Mouse (Mus musculus): ENCODE data around the gene Pkd1l1. TPM values are rescaled to one million over a fixed set of nuclear protein-coding genes. Genes with fewer than 3 reads are reported as not detected.

Gene Pkd1l1
- polyA plus RNA-seq, 1 experiment from 2014 or later = 0.19 TPM

DNA sequence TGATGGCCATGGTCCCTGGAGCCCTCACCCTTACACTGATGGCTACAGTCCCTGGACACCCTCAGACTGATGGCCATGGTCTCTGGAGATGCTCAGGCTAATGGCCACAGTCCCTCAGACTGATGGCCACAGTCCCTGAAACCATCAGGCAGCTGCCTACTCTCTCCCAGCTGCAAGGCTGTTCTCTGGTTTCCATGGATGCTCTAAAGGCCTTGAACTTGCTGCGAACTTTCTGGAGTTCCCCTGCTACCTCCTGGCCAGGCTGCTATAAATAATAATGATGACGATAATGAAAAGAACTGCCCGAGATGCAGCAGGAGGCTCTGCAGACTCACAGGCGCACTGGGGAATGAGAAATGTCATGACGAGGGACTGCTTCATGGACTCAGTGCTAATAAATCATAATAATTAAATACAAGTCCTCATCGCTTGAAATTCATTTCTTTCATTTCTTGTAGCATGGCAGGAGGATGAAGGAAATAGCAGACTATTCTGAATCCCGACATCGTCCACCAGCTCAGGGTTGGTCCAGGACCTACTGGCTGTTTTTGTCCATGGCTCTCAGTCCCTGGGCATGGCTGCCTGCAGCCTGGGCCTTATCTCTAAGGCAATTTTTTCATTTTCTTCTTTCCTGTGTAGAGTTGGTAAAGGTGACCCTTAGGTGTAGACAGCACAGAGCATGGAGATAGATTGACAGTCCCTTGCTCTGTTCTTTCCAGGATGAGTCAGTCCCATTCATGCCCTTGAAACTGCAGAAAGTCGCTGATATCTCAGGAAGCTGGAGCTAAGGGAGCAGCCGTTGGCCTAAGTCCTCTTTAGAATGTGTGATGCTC lies 191.5 kb downstream of the Pkd1l1 start:
- no peak overlapping the region; the same call in 1 of the 2 replicates for H3K27ac ChIP-seq (replicated peaks)
- WGBS = 33% methylated on average over 10 of the region's 10 CpGs
- DNase-seq (ENCODE audit: low spot score) (no peak), ATAC-seq (ENCODE audit: low FRiP score, low TSS enrichment) (peak; percentile 68; the same call in 1 of the 2 replicates)
- TF ChIP-seq CTCF (IDR thresholded peaks at IDR 0.05; ENCODE audit: low read depth) (no peak), EP300 (optimal IDR thresholded peaks at IDR 0.05) (no peak)
- peaks cover 5% of the 10 kb centered on the region; the same call in 1 of the 2 replicates for H3K4me1 ChIP-seq (replicated peaks; ENCODE audit: control insufficient read depth, insufficient read depth)
- H3K27me3 ChIP-seq (ENCODE audit: control insufficient read depth, insufficient read depth, low read length) = no peaks in the 10 kb centered on the region
- H3K36me3 ChIP-seq (ENCODE audit: control insufficient read depth, insufficient read depth, low read length) = no peaks in the 10 kb centered on the region
- no peaks in the 10 kb centered on the region for H3K9me3 ChIP-seq (ENCODE audit: control insufficient read depth, low read length)
- no peak overlapping the region for H3K9ac ChIP-seq (ENCODE audit: low read length)
- H3K4me2 ChIP-seq (replicated peaks; ENCODE audit: low read depth) = no peak overlapping the region
- H3K4me3 ChIP-seq (ENCODE audit: low read depth, low read length) = no peak overlapping the region

DNA sequence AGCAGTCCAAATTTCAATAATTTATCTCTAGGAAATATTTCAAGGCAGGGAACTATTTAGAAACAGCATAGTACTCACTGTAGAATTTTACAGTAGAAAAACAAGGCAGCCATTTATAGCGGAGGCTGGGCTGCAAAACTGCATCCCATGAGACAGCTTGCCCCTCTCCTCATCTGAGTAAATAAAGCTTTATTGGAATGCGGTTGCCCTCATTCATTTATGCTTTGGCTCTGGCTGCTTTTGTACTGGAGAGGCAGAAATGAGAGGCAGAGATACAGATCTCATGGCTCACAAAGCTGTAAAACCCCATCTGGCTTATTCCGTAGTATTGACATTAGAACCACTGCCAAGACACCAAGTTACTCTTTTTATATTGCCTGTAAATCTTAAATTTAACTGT lies 193.6 kb downstream of the Pkd1l1 start:
- H3K9ac ChIP-seq (ENCODE audit: low read length) = no peak overlapping the region
- TF ChIP-seq EP300 (optimal IDR thresholded peaks at IDR 0.05) (no peak), CTCF (IDR thresholded peaks at IDR 0.05; ENCODE audit: low read depth) (no peak)
- H3K4me3 ChIP-seq (ENCODE audit: low read depth, low read length) = no peak overlapping the region
- DNase-seq (ENCODE audit: low spot score) = no peak
- H3K9me3 ChIP-seq (ENCODE audit: control insufficient read depth, low read length) = no peaks in the 10 kb centered on the region
- no peak overlapping the region for H3K27ac ChIP-seq (replicated peaks)
- no peaks in the 10 kb centered on the region for H3K27me3 ChIP-seq (ENCODE audit: control insufficient read depth, insufficient read depth, low read length)
- no peak overlapping the region for H3K4me2 ChIP-seq (replicated peaks; ENCODE audit: low read depth)
- WGBS = 41% methylated on average over 3 of the region's 3 CpGs
- peaks cover 5% of the 10 kb centered on the region; the same call in 1 of the 2 replicates for H3K4me1 ChIP-seq (replicated peaks; ENCODE audit: control insufficient read depth, insufficient read depth)
- H3K36me3 ChIP-seq (ENCODE audit: control insufficient read depth, insufficient read depth, low read length) = no peaks in the 10 kb centered on the region
- ATAC-seq (ENCODE audit: low FRiP score, low TSS enrichment) = no peak

Other genes starting within 250 kb of the Pkd1l1 start
- 5.1 and 5.8 TPM in 2 replicates for gene Hus1, start 37.9 kb upstream of the Pkd1l1 start, polyA plus RNA-seq (2015; fragmentation: Nextera tagmentation; extraction: Ambion mirVana)
- gene Gm11992, start 75.3 kb upstream of the Pkd1l1 start, polyA plus RNA-seq (2015; fragmentation: Nextera tagmentation; extraction: Ambion mirVana) = 3.7 and 3.8 TPM in 2 replicates
- 2.4 and 2.6 TPM in 2 replicates for gene Sun3, start 75.7 kb upstream of the Pkd1l1 start, polyA plus RNA-seq (2015; fragmentation: Nextera tagmentation; extraction: Ambion mirVana)
- gene Upp1, start 144.8 kb upstream of the Pkd1l1 start, polyA plus RNA-seq (2015; fragmentation: Nextera tagmentation; extraction: Ambion mirVana) = 18.7 and 18.8 TPM in 2 replicates
- gene Abca13, start 218.7 kb upstream of the Pkd1l1 start, polyA plus RNA-seq (2015; fragmentation: Nextera tagmentation; extraction: Ambion mirVana) = 0.01 TPM in 2 replicates